Mouse (Mus musculus) hindlimb bud, embryonic 11.5 days (tissue): ENCODE results near the gene Dnah7c.
"Not testable (repeated sequence)": the region's sequence is repeated elsewhere in the genome, so short reads cannot be mapped to it uniquely, and the experiment has no call there.

Experiments
- DNase-seq: peaks from one replicate; pipeline ENCODE4 v3.0.0-alpha.2; 2012; ENCODE audit warnings: low read depth, low spot score; ENCODE audit errors: extremely low spot score

Dnah7c gene

GRCm38 (mm10) chr1:46425137-46425925, at the start of gene Dnah7c:
TSS of gene Dnah7c (plus strand) at chr1:46425592.
- no peak for DNase-seq

- DNase-seq = not testable (repeated sequence)
These were observed 44.8 kb upstream of the Dnah7c start for GRCm38 (mm10) chr1:46380641-46381040.

GRCm38 (mm10) chr1:46394681-46395297, 30.6 kb upstream of the Dnah7c start:
- DNase-seq = not testable (repeated sequence)

- DNase-seq = no peak
These were observed 16.9 kb upstream of the Dnah7c start for GRCm38 (mm10) chr1:46408324-46409115.

GRCm38 (mm10) chr1:46414798-46415197, 10.6 kb upstream of the Dnah7c start:
- DNase-seq = not testable (repeated sequence)

- DNase-seq = peak; percentile 75
These were observed 8.4 kb upstream of the Dnah7c start for GRCm38 (mm10) chr1:46416946-46417345.

- DNase-seq = not testable (repeated sequence)
These were observed 6.4 kb upstream of the Dnah7c start for GRCm38 (mm10) chr1:46418966-46419365.

GRCm38 (mm10) chr1:46428401-46428800, 3.0 kb downstream of the Dnah7c start:
- no peak for DNase-seq

- DNase-seq = not testable (repeated sequence)
These were observed 89.3 kb downstream of the Dnah7c start for GRCm38 (mm10) chr1:46514671-46515070.

- DNase-seq = no peak
These were observed 95.6 kb downstream of the Dnah7c start for GRCm38 (mm10) chr1:46521032-46521431.

- not testable (repeated sequence) for DNase-seq
These were observed 101.1 kb downstream of the Dnah7c start for GRCm38 (mm10) chr1:46526537-46526936.

GRCm38 (mm10) chr1:46544812-46545421, 119.5 kb downstream of the Dnah7c start:
- DNase-seq = no peak

- no peak for DNase-seq
These were observed 155.0 kb downstream of the Dnah7c start for GRCm38 (mm10) chr1:46580385-46580784.

GRCm38 (mm10) chr1:46593826-46594225, 168.4 kb downstream of the Dnah7c start:
- not testable (repeated sequence) for DNase-seq

- DNase-seq = not testable (repeated sequence)
These were observed 171.0 kb downstream of the Dnah7c start for GRCm38 (mm10) chr1:46596343-46596742.

- no peak for DNase-seq
These were observed 194.9 kb downstream of the Dnah7c start for GRCm38 (mm10) chr1:46620331-46620730.

- DNase-seq = not testable (repeated sequence)
These were observed 200.5 kb downstream of the Dnah7c start for GRCm38 (mm10) chr1:46625914-46626313.

GRCm38 (mm10) chr1:46649821-46650220, 224.4 kb downstream of the Dnah7c start:
- DNase-seq = not testable (repeated sequence)

- not testable (repeated sequence) for DNase-seq
These were observed 227.3 kb downstream of the Dnah7c start for GRCm38 (mm10) chr1:46652721-46653120.

GRCm38 (mm10) chr1:46724810-46725209, 299.4 kb downstream of the Dnah7c start:
- DNase-seq = not testable (repeated sequence)

GRCm38 (mm10) chr1:46725266-46725665, 299.9 kb downstream of the Dnah7c start:
- DNase-seq = no peak
